Mouse (Mus musculus): ENCODE results near the gene Slc25a4. TPM values are rescaled to one million over a fixed set of nuclear protein-coding genes. Genes with fewer than 3 reads are reported as not detected.
A peak's percentile ranks its signal among the peaks of the same experiment; 100 is the strongest.

The Slc25a4 gene
- total RNA-seq, 4 experiments from 2014 or later = 161 to 210 (median 183) TPM

DNA sequence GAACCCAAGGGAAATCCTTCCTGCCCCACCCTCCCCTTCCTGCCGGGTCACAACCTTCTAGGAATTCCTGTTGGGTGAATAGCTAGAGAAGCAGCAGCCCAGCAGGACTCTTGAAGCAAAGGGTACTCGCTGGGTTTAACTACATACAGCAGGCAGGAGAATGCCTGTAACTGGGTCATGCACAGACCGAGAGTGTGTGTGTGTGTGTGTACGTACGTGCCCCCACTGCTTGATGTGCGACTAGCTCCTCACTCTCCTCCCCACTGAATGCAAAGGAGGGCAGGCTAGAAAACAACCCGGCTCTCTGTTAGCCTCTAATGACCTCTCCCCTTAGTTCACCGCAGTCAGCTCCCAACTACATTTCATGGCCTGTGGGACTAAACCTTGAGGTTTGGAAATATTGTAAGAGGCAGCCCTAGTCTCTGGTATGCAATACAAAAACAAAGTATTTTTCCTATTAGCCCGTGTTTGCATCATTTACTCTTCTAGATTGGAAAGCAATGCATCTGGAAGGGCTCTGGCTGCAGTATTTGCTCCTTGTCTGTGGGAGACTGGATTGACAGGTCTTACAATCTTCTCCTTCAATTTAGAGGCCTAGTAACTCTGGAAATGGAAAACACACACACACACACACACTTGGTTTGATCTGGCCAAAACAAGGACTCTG is 6.0 kb downstream of the Slc25a4 start:
- DNase-seq = no peak

DNA sequence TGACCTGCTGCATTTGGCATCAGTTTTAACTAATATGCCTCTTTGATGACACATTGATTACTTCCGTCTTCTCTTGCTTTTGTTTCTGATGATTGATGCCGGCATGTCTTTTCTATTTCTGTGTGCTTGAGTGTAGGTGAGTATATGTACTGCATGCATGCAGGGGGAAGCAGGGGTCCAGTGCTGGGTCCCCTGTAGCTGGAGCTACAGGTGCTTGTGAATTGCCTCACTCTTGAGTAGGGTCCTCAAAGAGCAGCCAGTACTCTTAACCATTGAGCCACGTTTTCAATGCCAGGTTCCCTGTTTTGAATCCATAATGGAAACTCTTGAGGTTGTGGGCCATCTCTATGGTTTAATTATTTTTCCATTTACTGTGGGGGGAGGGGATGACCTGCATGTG is 6.8 kb downstream of the Slc25a4 start:
- no peak for DNase-seq

DNA sequence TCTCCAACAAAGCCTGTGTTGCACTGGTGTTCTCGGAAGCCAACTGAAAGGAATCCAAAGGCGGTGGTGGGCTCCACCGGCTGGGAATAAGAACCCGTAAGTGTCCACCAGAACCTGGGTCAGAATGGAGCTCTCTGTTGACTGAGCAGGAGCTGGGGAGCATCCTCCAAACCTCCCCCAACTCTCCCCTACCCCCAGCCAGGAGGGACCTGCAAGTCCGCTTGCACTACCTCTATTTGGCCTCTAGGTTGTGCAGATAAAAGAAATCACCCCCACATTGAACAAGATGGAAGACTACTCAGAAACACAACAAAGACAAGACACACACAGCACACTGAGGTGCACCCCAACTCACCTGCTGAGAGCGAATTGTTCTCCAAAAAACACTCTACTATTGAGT is 8.7 kb downstream of the Slc25a4 start:
- no peak for DNase-seq

DNA sequence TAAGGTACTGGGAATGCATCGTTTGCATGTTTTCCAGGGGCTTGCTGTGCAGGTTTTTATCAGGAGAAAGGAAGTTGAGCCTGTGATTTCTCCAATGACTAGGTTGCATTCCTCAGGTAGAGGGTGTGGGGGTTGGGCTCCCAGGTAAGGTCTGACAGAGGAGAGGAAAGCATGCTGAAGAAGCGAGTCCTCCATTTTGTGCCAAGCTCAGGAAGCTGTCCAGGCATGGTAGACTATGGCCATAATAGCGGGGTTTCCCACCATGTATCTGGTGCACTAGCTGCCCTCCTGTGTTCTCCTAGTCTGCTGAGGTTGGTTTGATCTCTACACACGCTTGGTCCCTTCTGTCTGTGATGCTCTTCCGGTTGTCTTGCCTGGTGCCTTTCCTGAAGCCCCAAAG is 13.4 kb downstream of the Slc25a4 start:
- no peak for DNase-seq

DNA sequence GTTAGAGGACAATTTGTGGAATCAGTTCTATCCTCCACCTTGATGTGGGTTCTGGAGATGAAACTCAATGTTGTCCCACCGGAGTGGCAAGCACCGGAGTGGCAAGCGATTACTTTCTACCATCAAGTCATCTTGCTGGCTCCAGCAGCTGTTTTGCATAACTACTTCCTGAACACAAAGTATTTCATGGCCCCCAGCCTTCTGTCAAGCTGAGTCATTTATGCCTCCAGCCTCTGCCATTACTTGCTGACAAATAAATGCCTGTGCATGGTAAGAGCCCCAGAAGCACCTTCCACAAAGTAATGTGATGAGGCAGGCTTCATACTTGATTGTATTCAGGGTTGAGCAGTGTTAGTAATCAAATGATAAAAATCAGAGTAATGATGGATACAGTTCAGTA is 14.2 kb downstream of the Slc25a4 start:
- no peak for DNase-seq

DNA sequence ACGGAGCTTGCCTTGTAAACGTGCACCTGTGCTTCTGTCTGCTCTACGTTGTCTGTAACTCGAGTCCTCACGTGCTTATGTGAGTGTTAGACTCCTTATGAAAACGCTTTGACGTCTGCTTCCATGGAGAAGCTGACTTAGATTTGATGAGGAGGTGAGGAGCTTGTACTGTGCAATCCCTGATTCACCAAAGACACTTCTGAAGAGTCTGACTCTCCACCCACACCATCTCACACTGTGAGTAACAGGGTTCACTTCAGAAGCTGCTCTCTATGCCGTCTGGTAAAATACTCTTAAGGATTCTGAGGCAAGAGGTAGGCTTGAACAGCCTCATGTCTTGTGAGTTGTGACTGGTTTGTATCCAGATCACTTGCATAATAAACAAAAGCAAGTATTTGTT is 18.0 kb downstream of the Slc25a4 start:
- no peak for DNase-seq

DNA sequence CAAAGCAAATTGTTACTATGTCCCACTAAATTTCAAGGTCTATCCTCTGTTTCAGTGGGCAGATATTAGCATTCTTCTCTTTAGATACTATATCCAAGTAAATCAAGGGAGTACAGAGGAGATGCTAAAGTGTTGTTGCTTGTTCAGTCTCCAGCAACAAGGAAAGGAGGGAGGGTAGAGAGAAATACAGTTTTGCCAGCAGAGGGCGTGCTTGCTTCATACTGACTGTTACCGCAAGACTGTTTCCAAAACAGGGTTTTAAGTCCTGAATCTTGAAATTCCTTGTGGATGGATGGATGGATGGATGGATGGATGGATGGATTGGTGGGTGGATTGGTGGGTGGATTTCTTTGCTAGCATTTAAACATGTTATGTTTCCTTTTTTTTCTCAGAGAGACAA is 25.7 kb downstream of the Slc25a4 start:
- DNase-seq = no peak

DNA sequence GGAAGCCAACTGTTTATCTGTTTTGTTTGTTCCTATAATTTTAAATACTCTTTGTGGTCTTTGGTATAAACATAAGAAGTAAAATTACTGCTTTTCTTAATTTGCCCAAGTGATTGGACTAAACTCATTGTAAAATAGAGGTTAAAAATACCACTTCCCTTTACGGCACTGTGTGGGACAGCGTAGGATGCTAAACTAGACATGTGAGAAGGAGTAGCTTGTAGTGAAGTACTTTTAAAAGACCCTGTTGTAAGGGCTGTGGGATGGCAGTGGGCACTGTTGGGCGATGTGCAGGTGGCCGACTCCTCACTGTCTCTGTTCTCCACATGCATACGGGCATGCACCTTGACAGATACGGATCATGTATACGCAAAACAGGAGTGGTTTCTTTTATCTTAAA is 30.9 kb downstream of the Slc25a4 start:
- DNase-seq = no peak

DNA sequence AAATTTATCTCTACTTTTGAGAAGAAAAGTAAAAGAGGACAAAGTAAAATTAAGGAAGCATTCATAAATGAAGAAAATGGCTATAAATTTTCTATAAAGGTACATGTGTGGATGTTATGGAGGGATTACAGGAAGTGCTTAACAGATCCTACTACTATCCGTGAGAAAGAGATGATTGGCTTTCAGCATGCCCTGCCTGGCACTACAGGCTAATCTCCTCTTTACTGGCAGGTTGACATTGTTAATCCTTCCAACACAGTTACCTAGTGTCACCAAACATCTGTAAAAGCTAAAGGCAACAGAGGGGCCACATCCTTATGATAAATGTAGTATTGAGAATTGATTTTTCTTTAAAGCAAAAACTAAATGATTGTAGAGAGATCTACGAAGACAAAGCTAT is 37.4 kb downstream of the Slc25a4 start:
- no peak for DNase-seq

DNA sequence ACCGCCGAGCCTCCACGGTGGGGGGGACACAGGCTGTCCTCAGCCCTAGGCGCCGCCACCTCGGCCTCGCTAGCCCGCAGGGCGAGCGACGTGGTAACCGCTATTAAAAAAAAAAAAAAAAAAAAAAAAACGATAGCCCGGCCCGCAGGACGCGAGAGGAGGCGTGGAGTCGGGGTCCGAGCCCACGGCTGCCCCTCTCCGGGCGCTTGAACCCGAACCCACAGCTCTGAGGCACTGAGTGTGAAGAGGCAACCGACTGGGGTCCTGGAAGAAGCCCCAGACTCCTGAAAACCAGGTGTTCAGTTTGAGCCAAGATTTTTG is 47.3 kb downstream of the Slc25a4 start:
- no peak for DNase-seq

DNA sequence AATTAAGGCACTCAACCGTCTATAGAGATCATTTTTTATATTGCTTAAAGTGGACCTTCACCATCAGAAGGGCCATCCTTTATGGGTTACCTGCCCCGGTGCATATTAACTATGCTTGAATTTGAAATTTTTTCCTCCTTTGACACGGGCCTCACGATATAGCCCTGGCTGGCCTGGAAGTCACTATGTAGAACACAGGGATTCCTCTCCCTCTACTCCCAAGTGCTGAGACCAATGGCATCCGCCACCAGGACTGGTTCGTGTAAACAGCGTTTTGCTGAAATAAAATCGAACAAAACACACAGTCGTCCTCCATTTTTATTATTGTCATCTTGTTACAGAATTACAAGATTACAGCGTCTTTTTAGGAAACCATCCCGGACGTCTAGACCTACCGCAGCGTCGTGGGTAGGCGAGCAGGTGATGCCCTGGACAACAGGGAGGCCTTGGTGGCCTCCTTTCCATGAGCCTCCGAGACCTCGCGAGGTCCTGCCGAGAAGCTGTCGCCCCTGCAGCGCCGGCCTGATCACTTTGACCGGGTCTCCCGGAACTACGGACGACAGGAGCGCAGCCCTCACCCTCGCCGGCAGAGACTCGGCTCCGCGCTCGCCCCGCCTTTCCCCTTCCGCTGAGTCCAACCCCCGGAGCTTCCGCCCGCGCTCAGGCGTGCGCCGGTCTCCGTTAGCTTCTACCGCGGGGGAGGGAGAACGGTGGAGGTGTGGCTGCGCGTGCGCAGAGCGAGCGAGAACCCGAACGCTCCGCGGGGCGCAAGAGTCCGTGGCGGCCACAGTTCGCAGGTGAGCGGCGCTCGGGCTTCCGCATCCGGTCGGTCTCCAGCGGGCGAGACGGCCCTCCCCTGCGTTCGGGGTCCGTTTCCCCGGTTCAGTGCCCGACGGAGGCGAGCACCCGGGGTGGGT is 47.9 kb downstream of the Slc25a4 start:
- peak; percentile 96 for DNase-seq

Small RNA genes within 50 kb of the gene (microRNA-seq; reads per million reads assigned to microRNA genes)
- 0 reads per million in 2 experiments for gene Gm23812

Other genes with a start within 250 kb of the Slc25a4 start
- 1 to 10 TPM; 2.0 to 4.5 (median 3.5) TPM for gene 1700029J07Rik, start 236.0 kb downstream of the Slc25a4 start, total RNA-seq (2022)
- gene Ufsp2, start 235.8 kb downstream of the Slc25a4 start, total RNA-seq (2022) = 10 to 100 TPM; 58.7 to 68.6 (median 63.6) TPM
- gene Lrp2bp, start 212.0 kb downstream of the Slc25a4 start, total RNA-seq (2022) = under 1 TPM; 0.16 to 0.34 (median 0.27) TPM
- gene Ankrd37, start 205.6 kb downstream of the Slc25a4 start, total RNA-seq (2022) = 1 to 10 TPM in 2 of 4 experiments, under 1 TPM in 1, not detected in 1; 0.89 to 2.2 (median 1.1) TPM
- 10 to 100 TPM; 24.3 to 28.4 (median 24.9) TPM for gene Cfap97, start 59.5 kb downstream of the Slc25a4 start, total RNA-seq (2022)
- gene Snx25, start 59.1 kb downstream of the Slc25a4 start, total RNA-seq (2022) = 10 to 100 TPM; 15.1 to 24.6 (median 19.1) TPM
- under 1 TPM in 1 of 4 experiments, not detected in 3; 0.49 TPM for gene Helt, start 83.4 kb upstream of the Slc25a4 start, total RNA-seq (2022)